Mouse (Mus musculus): ENCODE results near the gene Vps8. TPM values are rescaled to one million over a fixed set of nuclear protein-coding genes. Genes with fewer than 3 reads are reported as not detected.

Vps8 gene
- total RNA-seq, 2 experiments from 2014 or later: 21.4 to 24.4 TPM

Other genes with a start within 250 kb of the Vps8 start
- gene Ephb3, start 218.4 kb upstream of the Vps8 start, total RNA-seq (2021): 1 to 10 TPM; 5.4 to 6.2 TPM

All from heart, postnatal 25 days (tissue).